Mouse (Mus musculus): ENCODE measurements around the gene Dcp1a. TPM values are rescaled to one million over a fixed set of nuclear protein-coding genes. Genes with fewer than 3 reads are reported as not detected.
"Not testable (repeated sequence)": the region's sequence is repeated elsewhere in the genome, so short reads cannot be mapped to it uniquely, and the experiment has no call there.

Gene Dcp1a
- polyA plus RNA-seq, 1 experiment, result 54.6 TPM

DNA sequence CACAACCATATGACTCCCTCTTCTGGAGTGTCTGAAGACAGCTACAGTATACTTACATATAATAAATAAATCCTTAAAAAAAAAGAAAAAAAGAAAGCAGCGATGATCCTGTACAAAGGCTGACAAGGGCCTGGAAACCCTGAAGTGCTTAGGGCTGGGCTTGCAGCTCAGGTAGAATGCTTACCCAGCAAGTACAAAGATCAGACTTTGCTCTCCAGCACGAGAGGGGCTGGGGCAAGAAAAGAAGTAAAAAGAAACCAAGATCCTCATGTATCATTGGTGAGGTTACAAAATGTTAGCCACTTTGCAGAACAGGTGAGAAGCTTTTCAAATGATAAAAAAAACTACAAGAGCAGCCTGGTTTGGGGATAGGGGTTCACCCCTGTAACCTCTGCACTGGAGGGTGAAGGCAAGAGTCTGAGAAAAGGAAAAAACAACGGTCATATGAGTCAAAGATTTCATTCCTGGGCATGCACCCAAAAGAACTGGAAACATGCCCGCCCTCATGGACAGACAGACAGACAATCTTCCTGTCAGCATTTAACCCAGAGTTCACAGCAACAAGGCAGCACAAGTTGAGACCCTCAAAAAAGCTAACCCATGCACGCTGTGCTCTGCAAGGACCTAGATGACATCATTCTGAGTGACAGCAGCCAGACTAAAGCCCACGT, 54.6 kb downstream of the Dcp1a start:
- TF ChIP-seq CTCF (IDR thresholded peaks at IDR 0.05; ENCODE audit: low read depth, low read length) (no peak), POLR2A (IDR thresholded peaks at IDR 0.05; ENCODE audit: insufficient read depth, low read length) (no peak), EP300 (IDR thresholded peaks at IDR 0.05; ENCODE audit: insufficient read depth, low read depth, low read length) (no peak)
- Histone ChIP-seq H3K27ac (ENCODE audit: insufficient read depth, low read length) (no peak overlapping the region), H3K36me3 (ENCODE audit: control insufficient read depth, insufficient read depth, low read length, poor library complexity, severe bottlenecking) (no peaks in the 10 kb centered on the region), H3K9me3 (replicated peaks; ENCODE audit: control insufficient read depth, insufficient read depth, low read length, poor library complexity, severe bottlenecking) (no peaks in the 10 kb centered on the region), H3K27me3 (ENCODE audit: control insufficient read depth, insufficient read depth, low read length, poor library complexity, severe bottlenecking) (no peaks in the 10 kb centered on the region), H3K9ac (ENCODE audit: low read depth, poor library complexity, severe bottlenecking) (no peak overlapping the region), H3K4me3 (ENCODE audit: low read depth, low read length) (no peak overlapping the region), H3K4me1 (ENCODE audit: control insufficient read depth, insufficient read depth, low read length) (peaks cover 2% of the 10 kb centered on the region)

GRCm38 (mm10) chr14:30541541-30541940, 62.2 kb downstream of the Dcp1a start:
- no peaks in the 10 kb centered on the region for H3K27me3 ChIP-seq (ENCODE audit: control insufficient read depth, insufficient read depth, low read length, poor library complexity, severe bottlenecking)
- no peak overlapping the region for H3K9ac ChIP-seq (ENCODE audit: low read depth, poor library complexity, severe bottlenecking)
- H3K36me3 ChIP-seq (ENCODE audit: control insufficient read depth, insufficient read depth, low read length, poor library complexity, severe bottlenecking), result no peaks in the 10 kb centered on the region
- H3K9me3 ChIP-seq (replicated peaks; ENCODE audit: control insufficient read depth, insufficient read depth, low read length, poor library complexity, severe bottlenecking), result no peaks in the 10 kb centered on the region
- TF ChIP-seq EP300 (IDR thresholded peaks at IDR 0.05; ENCODE audit: insufficient read depth, low read depth, low read length) (no peak), CTCF (IDR thresholded peaks at IDR 0.05; ENCODE audit: low read depth, low read length) (no peak), POLR2A (IDR thresholded peaks at IDR 0.05; ENCODE audit: insufficient read depth, low read length) (no peak)
- no peaks in the 10 kb centered on the region for H3K4me1 ChIP-seq (ENCODE audit: control insufficient read depth, insufficient read depth, low read length)
- no peak overlapping the region for H3K27ac ChIP-seq (ENCODE audit: insufficient read depth, low read length)
- no peak overlapping the region for H3K4me3 ChIP-seq (ENCODE audit: low read depth, low read length)

- H3K27me3 ChIP-seq (ENCODE audit: control insufficient read depth, insufficient read depth, low read length, poor library complexity, severe bottlenecking); H3K4me1 ChIP-seq (ENCODE audit: control insufficient read depth, insufficient read depth, low read length); H3K9me3 ChIP-seq (replicated peaks; ENCODE audit: control insufficient read depth, insufficient read depth, low read length, poor library complexity, severe bottlenecking); H3K9ac ChIP-seq (ENCODE audit: low read depth, poor library complexity, severe bottlenecking); H3K27ac ChIP-seq (ENCODE audit: insufficient read depth, low read length); H3K36me3 ChIP-seq (ENCODE audit: control insufficient read depth, insufficient read depth, low read length, poor library complexity, severe bottlenecking); H3K4me3 ChIP-seq (ENCODE audit: low read depth, low read length): not testable (repeated sequence)
These were observed 64.0 kb downstream of the Dcp1a start for GRCm38 (mm10) chr14:30543331-30543730.

DNA sequence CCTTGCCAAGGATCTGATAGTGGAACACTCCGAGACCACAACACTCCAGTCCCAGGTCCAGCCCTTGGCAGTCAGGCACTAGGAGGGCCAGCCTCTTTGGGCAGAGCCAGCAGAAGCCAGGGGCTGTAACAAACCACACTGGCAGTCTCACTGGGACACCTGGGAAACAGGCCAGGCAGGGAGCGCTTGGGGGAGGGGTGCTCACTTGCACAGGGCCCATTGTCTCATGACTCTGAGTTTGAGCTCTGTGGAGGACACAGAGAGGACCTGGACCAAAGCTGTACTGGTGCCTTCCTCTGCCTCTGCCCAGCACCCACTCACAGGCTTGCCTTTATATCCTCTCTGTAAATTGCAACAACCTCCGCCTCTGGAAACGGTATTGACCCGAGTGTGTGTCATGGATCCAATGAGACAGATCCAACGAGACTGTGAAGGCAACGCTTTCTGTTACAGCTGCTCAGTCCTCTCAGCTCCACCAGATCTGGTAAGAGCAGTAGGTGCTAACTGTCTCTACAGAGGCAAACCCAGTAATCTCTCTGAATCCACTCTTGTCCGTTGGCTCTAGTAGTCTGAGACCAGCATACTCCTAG, 68.9 kb downstream of the Dcp1a start, which contains the start of gene Tkt:
TSS of gene Tkt (plus strand) at position 229 of the 590 bp plus-strand sequence.
- H3K9ac ChIP-seq (ENCODE audit: low read depth, poor library complexity, severe bottlenecking), result peak within 1 kb of the TSS; percentile 89
- H3K27ac ChIP-seq (ENCODE audit: insufficient read depth, low read length), result peak within 1 kb of the TSS; percentile 37
- H3K27me3 ChIP-seq (ENCODE audit: control insufficient read depth, insufficient read depth, low read length, poor library complexity, severe bottlenecking), result no peaks in the 10 kb centered on the region
- TF ChIP-seq POLR2A (IDR thresholded peaks at IDR 0.05; ENCODE audit: insufficient read depth, low read length), result no peak
- TF ChIP-seq EP300 (IDR thresholded peaks at IDR 0.05; ENCODE audit: insufficient read depth, low read depth, low read length), result no peak
- TF ChIP-seq CTCF (IDR thresholded peaks at IDR 0.05; ENCODE audit: low read depth, low read length), result no peak
- H3K36me3 ChIP-seq (ENCODE audit: control insufficient read depth, insufficient read depth, low read length, poor library complexity, severe bottlenecking), result peaks cover 5% of the 10 kb centered on the region
- H3K4me3 ChIP-seq (ENCODE audit: low read depth, low read length), result peak within 1 kb of the TSS; percentile 86
- peaks cover 1% of the 10 kb centered on the region for H3K4me1 ChIP-seq (ENCODE audit: control insufficient read depth, insufficient read depth, low read length)
- H3K9me3 ChIP-seq (replicated peaks; ENCODE audit: control insufficient read depth, insufficient read depth, low read length, poor library complexity, severe bottlenecking), result no peaks in the 10 kb centered on the region

DNA sequence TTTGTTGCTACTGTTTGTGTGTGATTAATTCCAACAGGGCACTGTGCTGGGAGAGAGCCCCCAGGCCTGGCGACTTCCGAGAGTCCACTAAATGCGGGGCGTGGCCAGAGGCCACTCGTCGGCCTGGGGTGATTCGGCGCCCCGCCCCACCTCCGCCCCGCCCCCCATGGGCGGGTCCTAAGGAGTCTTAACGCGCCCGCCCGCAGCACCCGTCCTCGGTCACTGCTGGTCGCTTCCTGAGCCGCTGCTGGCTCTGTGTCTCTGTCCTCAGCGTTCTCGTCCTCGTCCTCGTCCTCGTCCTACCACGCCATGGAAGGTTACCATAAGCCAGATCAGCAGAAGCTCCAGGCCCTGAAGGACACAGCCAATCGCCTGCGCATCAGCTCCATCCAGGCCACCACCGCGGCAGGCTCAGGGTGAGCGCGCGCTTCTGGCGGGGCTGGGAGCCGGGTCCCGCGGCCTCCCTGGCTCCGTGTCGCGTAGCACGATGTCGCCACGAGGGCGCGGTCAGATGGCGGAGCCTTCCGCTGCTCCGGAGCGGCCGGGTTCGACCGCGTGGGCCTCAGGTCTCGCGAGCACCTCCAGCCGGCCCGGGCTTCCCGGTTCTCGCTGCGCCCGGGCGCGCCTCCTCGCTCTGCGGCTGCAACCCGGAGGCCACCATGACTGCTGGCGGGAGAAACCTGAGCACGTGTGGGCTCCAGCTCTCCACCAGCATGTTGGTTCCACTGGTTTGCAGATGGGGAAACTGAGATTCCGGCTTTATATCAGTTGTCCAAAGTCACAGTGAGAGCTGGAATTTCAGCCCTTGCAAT, 69.8 kb downstream of the Dcp1a start:
- H3K9ac ChIP-seq (ENCODE audit: low read depth, poor library complexity, severe bottlenecking), result peak overlapping the region; percentile 89
- peaks cover 10% of the 10 kb centered on the region for H3K36me3 ChIP-seq (ENCODE audit: control insufficient read depth, insufficient read depth, low read length, poor library complexity, severe bottlenecking)
- no peaks in the 10 kb centered on the region for H3K9me3 ChIP-seq (replicated peaks; ENCODE audit: control insufficient read depth, insufficient read depth, low read length, poor library complexity, severe bottlenecking)
- TF ChIP-seq EP300 (IDR thresholded peaks at IDR 0.05; ENCODE audit: insufficient read depth, low read depth, low read length) (no peak), CTCF (IDR thresholded peaks at IDR 0.05; ENCODE audit: low read depth, low read length) (no peak), POLR2A (IDR thresholded peaks at IDR 0.05; ENCODE audit: insufficient read depth, low read length) (peak; percentile 98)
- H3K27ac ChIP-seq (ENCODE audit: insufficient read depth, low read length), result peak overlapping the region; percentile 23; the same call in 1 of the 2 replicates
- no peaks in the 10 kb centered on the region for H3K27me3 ChIP-seq (ENCODE audit: control insufficient read depth, insufficient read depth, low read length, poor library complexity, severe bottlenecking)
- H3K4me1 ChIP-seq (ENCODE audit: control insufficient read depth, insufficient read depth, low read length), result peaks cover 1% of the 10 kb centered on the region
- H3K4me3 ChIP-seq (ENCODE audit: low read depth, low read length), result peak overlapping the region; percentile 86

- TF ChIP-seq CTCF (IDR thresholded peaks at IDR 0.05; ENCODE audit: low read depth, low read length) (no peak), EP300 (IDR thresholded peaks at IDR 0.05; ENCODE audit: insufficient read depth, low read depth, low read length) (no peak), POLR2A (IDR thresholded peaks at IDR 0.05; ENCODE audit: insufficient read depth, low read length) (no peak)
- Histone ChIP-seq H3K9ac (ENCODE audit: low read depth, poor library complexity, severe bottlenecking) (peak overlapping the region; percentile 89), H3K9me3 (replicated peaks; ENCODE audit: control insufficient read depth, insufficient read depth, low read length, poor library complexity, severe bottlenecking) (no peaks in the 10 kb centered on the region), H3K4me1 (ENCODE audit: control insufficient read depth, insufficient read depth, low read length) (peaks cover 1% of the 10 kb centered on the region), H3K27ac (ENCODE audit: insufficient read depth, low read length) (no peak overlapping the region), H3K4me3 (ENCODE audit: low read depth, low read length) (peak overlapping the region; percentile 86), H3K36me3 (ENCODE audit: control insufficient read depth, insufficient read depth, low read length, poor library complexity, severe bottlenecking) (peaks cover 16% of the 10 kb centered on the region), H3K27me3 (ENCODE audit: control insufficient read depth, insufficient read depth, low read length, poor library complexity, severe bottlenecking) (no peaks in the 10 kb centered on the region)
These were observed 70.4 kb downstream of the Dcp1a start for GRCm38 (mm10) chr14:30549777-30550149.
